In the genomic region with DNA sequence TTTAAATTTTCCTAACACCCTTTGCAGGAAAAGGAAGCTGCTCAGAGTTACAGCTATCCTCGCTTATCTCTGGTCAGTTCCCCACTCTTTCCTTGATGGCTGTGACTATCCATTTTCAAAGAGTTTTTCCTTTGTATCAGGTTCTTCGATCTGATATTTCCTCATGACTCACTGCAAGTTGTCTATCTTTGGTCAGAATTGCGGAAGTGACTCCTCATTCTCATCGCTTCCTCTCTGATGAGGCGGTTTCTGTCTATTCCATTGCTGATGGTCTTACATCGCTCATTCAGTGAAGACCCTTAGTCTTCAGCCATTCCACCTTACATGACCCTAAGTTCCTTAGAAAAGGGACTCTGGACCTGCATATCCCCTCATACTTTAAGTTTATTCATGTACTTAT, we compare ENCODE assay signal across 27 mouse cellular contexts.
DNase-seq lines count a peak whose midpoint lies in the region; ATAC-seq and TF ChIP-seq lines count a peak whose summit lies in the region.
"Had no signal": no experiment of that assay in that cellular context is flagged by ENCODE, and none has a peak within 500 bp of the region (broad histone marks: within the 10 kb centered on the region; RNA-seq: fewer than 3 reads in every experiment).

No protein-coding gene starts in this region.

- intact Hi-C loops in left cerebral cortex, postnatal 4 days (cut with DNase I) = no loop called here

- no peak overlapping the region for H3K4me2 ChIP-seq in CH12.LX (ENCODE audit: insufficient read depth, low read depth, poor library complexity, severe bottlenecking)
- no peak overlapping the region for H3K4me2 ChIP-seq in forebrain, embryonic 11.5 days (ENCODE audit: low read depth, low read length, severe bottlenecking)
- H3K4me2 ChIP-seq: embryonic facial prominence, embryonic 13.5 days; forebrain, embryonic 13.5 days; heart, embryonic 11.5 days; hindbrain, embryonic 12.5 days; hindbrain, embryonic 15.5 days had no signal

- in situ Hi-C loops in CH12.LX (cut with MboI; ENCODE audit: low pct_ligation_motif_present, low pct_unique_long_range_greater_than_20kb, low sequenced_read_pairs) = loop anchor here (10.0 kb wide), 2 partner anchors 176 to 376 kb away; no protein-coding TSS in a partner anchor

- no peaks in the 10 kb centered on the region for H3K36me3 ChIP-seq in CH12.LX (replicated peaks in 1 of 2; ENCODE audit: control insufficient read depth in 1 of 2, insufficient read depth in 1 of 2, low read length in 1 of 2)
- H3K36me3 ChIP-seq in forebrain, embryonic 11.5 days (ENCODE audit: control insufficient read depth, insufficient read depth, low read length) = no peaks in the 10 kb centered on the region
- H3K36me3 ChIP-seq: embryonic facial prominence, embryonic 10.5 days; embryonic facial prominence, embryonic 13.5 days; hindbrain, embryonic 12.5 days; hindbrain, embryonic 15.5 days had no signal

- dilution Hi-C loops in CH12.LX (cut with MboI; ENCODE audit: extremely low pct_ligation_motif_present, extremely low pct_unique_long_range_greater_than_20kb, low sequenced_read_pairs) = no loop called here

- H3K9ac ChIP-seq in CH12.LX (ENCODE audit: insufficient read depth, low read depth) = no peak overlapping the region
- no peak overlapping the region for H3K9ac ChIP-seq in forebrain, embryonic 11.5 days (ENCODE audit: low read length)
- H3K9ac ChIP-seq: embryonic facial prominence, embryonic 13.5 days; forebrain, embryonic 13.5 days; hindbrain, embryonic 12.5 days; hindbrain, embryonic 15.5 days had no signal

- H3K79me2 ChIP-seq in CH12.LX (replicated peaks; ENCODE audit: control insufficient read depth, extremely low read depth, insufficient read depth, poor library complexity, severe bottlenecking) = no peaks in the 10 kb centered on the region

- no peak for TF ChIP-seq RAD21 in CH12.LX (IDR thresholded peaks at IDR 0.05; ENCODE audit: low read depth, low read length)

- DNase-seq in CH12.LX (ENCODE audit: extremely low read depth) (peak; percentile 47), MEL-GATA-1-ER (ENCODE audit: extremely low read depth, low read depth) (peak; percentile 34)
- DNase-seq in right cerebral cortex, adult 18-20 months = no peak
- no peak for DNase-seq in forebrain, embryonic 11.5 days (ENCODE audit: low spot score)
- no peak for DNase-seq in left cerebral cortex, postnatal 4 days
- DNase-seq in kidney, adult 11 months = no peak
- DNase-seq: adrenal gland, adult 8-10 months; adrenal gland, postnatal 25 days; cerebellum, adult 18-20 months; cerebellum, adult 9-10 months; cerebellum, postnatal 14 days; embryo, embryonic 11 days; gastrocnemius, postnatal 10 days; gastrocnemius, postnatal 36 days; heart, adult 11 months had no signal

- H3K27ac ChIP-seq in CH12.LX (ENCODE audit: insufficient read depth, low read depth) = no peak overlapping the region
- H3K27ac ChIP-seq in forebrain, embryonic 11.5 days (ENCODE audit: low read depth, low read length) = no peak overlapping the region
- H3K27ac ChIP-seq: embryonic facial prominence, embryonic 10.5 days; embryonic facial prominence, embryonic 13.5 days; forebrain, embryonic 13.5 days; hindbrain, embryonic 12.5 days; hindbrain, embryonic 15.5 days had no signal

- TF ChIP-seq CTCF in CH12.LX (conservative IDR thresholded peaks at IDR 0.05 in 1 of 2, IDR thresholded peaks at IDR 0.05 in 1 of 2; ENCODE audit: low read depth in 2 of 2, low read length in 2 of 2) = no peak

- no peak overlapping the region for H3K4me3 ChIP-seq in CH12.LX (replicated peaks in 1 of 3; ENCODE audit: low read depth in 2 of 3, low read length in 2 of 3, poor library complexity in 1 of 3)
- H3K4me3 ChIP-seq in forebrain, embryonic 11.5 days (ENCODE audit: low read depth, low read length) = no peak overlapping the region
- H3K4me3 ChIP-seq: embryonic facial prominence, embryonic 10.5 days; embryonic facial prominence, embryonic 13.5 days; erythroblast, embryonic 14.5 days; forebrain, embryonic 13.5 days; hindbrain, embryonic 12.5 days; hindbrain, embryonic 15.5 days had no signal

- H3K27me3 ChIP-seq in CH12.LX (replicated peaks) = no peaks in the 10 kb centered on the region
- no peaks in the 10 kb centered on the region for H3K27me3 ChIP-seq in forebrain, embryonic 11.5 days (ENCODE audit: control insufficient read depth, insufficient read depth, low read length)
- H3K27me3 ChIP-seq: embryonic facial prominence, embryonic 13.5 days; forebrain, embryonic 13.5 days; hindbrain, embryonic 12.5 days; hindbrain, embryonic 15.5 days had no signal

- TF ChIP-seq EP300 in CH12.LX (IDR thresholded peaks at IDR 0.05; ENCODE audit: low read length) = peak; percentile 22; the same call in 1 of the 2 replicates

- H3K4me1 ChIP-seq in CH12.LX (ENCODE audit: control insufficient read depth in 1 of 2, insufficient read depth in 2 of 2) = peaks cover 16 to 22% of the 10 kb centered on the region in 2 experiments
- no peaks in the 10 kb centered on the region for H3K4me1 ChIP-seq in forebrain, embryonic 11.5 days (replicated peaks; ENCODE audit: control insufficient read depth, insufficient read depth, low read length)
- H3K4me1 ChIP-seq: embryonic facial prominence, embryonic 10.5 days; embryonic facial prominence, embryonic 13.5 days; forebrain, embryonic 13.5 days; hindbrain, embryonic 12.5 days; hindbrain, embryonic 15.5 days had no signal

- ATAC-seq in granulocyte monocyte progenitor cell, adult 5-6 weeks (replicated peaks; ENCODE audit: poor library complexity, severe bottlenecking) = peak; percentile 77
- ATAC-seq in monocyte, adult 5-6 weeks (replicated peaks; ENCODE audit: insufficient number of reproducible peaks, low FRiP score, low TSS enrichment, poor library complexity, severe bottlenecking) = peak; percentile 30; the same call in 1 of the 2 replicates
- ATAC-seq in forebrain, embryonic 11.5 days (replicated peaks; ENCODE audit: low FRiP score) = no peak
- ATAC-seq: activated CD4-positive, CD25-positive, alpha-beta regulatory T cell, adult 4 months; CD4-positive, CD25-positive, alpha-beta regulatory T cell, adult 4 months; forebrain, embryonic 13.5 days; forebrain, embryonic 16.5 days had no signal

- WGBS in forebrain, embryonic 11.5 days = 92% methylated on average over 6 of the region's 6 CpGs

- TF ChIP-seq POLR2A in CH12.LX (IDR thresholded peaks at IDR 0.05; ENCODE audit: low read depth, low read length) = no peak

- peaks cover 7% of the 10 kb centered on the region for H3K9me3 ChIP-seq in CH12.LX (replicated peaks; ENCODE audit: low read length)
- no peaks in the 10 kb centered on the region for H3K9me3 ChIP-seq in forebrain, embryonic 11.5 days (ENCODE audit: control insufficient read depth, low read length)
- H3K9me3 ChIP-seq: embryonic facial prominence, embryonic 10.5 days; embryonic facial prominence, embryonic 13.5 days; forebrain, embryonic 13.5 days; hindbrain, embryonic 15.5 days had no signal

TF ChIP-seq in CH12.LX, 34 proteins besides CTCF, POLR2A, EP300 and RAD21:
- no peak for TF ChIP-seq SIN3A (IDR thresholded peaks at IDR 0.05; ENCODE audit: low read length)
- TF ChIP-seq ELF1 (IDR thresholded peaks at IDR 0.05; ENCODE audit: low read depth, low read length) = 0 out of 2 replicates have a peak, but pooled peaks have one; percentile 29

Comparison
In these comparisons a context has a peak if more than half of its experiments do, and no peak if none do; other contexts are left out.
1. DNase-seq: peak in CH12.LX (single experiment) and MEL-GATA-1-ER (single experiment); none in right cerebral cortex, adult 18-20 months (single experiment), forebrain, embryonic 11.5 days (single experiment), left cerebral cortex, postnatal 4 days (single experiment) and kidney, adult 11 months (single experiment).